Mouse (Mus musculus): ENCODE results near the gene Ccdc69. TPM values are rescaled to one million over a fixed set of nuclear protein-coding genes. Genes with fewer than 3 reads are reported as not detected.
"Not testable (repeated sequence)": the region's sequence is repeated elsewhere in the genome, so short reads cannot be mapped to it uniquely, and the experiment has no call there.

Gene Ccdc69
- polyA plus RNA-seq (2016; fragmentation: Nextera tagmentation; extraction: Ambion mirVana) = 0.47 and 0.49 TPM in 2 replicates

DNA sequence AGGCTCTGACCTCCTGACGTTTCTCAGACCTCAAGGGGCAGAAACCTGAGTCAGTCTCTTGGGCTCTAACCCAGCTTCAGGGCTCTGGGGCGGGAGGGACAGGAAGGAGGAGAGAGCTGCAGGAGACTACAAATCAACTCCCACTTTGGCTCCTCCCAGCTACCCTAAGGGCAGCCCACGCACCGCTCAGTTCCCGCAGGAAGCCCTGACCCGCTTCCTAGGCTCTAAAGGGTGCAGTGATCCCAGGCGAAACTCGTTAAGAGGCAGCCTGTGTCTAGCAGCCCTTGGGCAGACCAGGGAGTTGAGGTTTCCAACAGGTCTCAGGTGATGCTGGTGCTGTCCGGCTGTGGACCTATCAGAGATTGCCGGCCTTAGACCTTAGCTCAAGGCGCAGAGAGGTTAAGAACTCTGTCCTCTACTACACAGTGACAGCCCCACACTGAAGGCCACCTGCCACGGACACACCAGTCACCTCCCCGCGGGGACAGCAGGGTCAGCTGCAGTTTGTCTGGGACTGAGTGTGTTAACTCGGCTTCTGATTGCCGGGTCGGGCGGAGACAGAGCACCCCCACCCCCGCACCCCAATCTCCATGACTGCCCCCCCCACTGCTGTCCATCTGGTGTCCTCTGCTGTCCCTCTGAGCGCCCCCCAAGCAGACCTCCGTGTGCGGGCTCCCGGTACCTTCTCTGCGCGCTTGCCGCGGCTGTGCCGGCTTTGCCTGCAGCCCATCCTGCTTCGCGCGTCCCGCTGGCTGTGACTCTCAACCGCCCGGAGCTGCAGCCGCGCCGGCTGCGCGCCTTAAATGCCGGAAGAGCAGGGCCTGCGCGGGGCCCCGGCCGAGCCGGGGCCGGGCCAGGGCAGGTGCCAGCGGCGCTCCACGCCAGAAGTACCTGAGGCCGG lies at the start of gene Ccdc69:
Gene Ccdc69 (minus strand): TSS at position 801 of the 901 bp plus-strand sequence.
- DNase-seq (ENCODE audit: low spot score) = peak; percentile 68
- H3K4me3 ChIP-seq = peak within 1 kb of the TSS; percentile 64
- peaks cover 44% of the 10 kb centered on the region for H3K27me3 ChIP-seq (replicated peaks; ENCODE audit: low read depth, poor library complexity, severe bottlenecking)
- H3K9me3 ChIP-seq = no peaks in the 10 kb centered on the region
- WGBS = under 1% methylated on average over 50 of the region's 50 CpGs
- H3K4me1 ChIP-seq = peaks cover 26% of the 10 kb centered on the region
- peak within 1 kb of the TSS; percentile 62 for H3K27ac ChIP-seq (replicated peaks)
- H3K36me3 ChIP-seq (replicated peaks) = no peaks in the 10 kb centered on the region

DNA sequence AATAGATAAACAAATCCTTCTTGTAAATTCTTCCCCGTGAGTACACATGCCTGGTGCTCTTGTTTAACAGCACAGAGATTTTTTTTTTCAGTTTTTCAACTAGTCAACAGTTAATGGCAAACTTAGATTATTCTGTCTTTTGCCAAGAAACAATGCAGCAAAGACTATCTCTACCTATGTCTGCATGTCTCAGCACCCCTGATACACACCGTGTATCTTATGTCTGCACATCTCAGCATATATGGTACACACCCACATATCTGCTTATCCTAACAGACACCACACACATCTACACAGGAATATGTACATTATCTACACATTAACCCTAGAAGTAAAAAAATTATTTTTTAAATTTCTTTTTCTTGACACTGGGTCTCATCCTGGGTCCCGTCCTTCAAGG lies 48.7 kb upstream of the Ccdc69 start:
- no peak overlapping the region for H3K4me3 ChIP-seq
- no peaks in the 10 kb centered on the region for H3K9me3 ChIP-seq
- no peaks in the 10 kb centered on the region for H3K36me3 ChIP-seq (replicated peaks)
- DNase-seq (ENCODE audit: low spot score) = no peak
- no peaks in the 10 kb centered on the region for H3K4me1 ChIP-seq
- 84% methylated on average over 3 of the region's 3 CpGs for whole genome bisulfite sequencing
- no peak overlapping the region for H3K27ac ChIP-seq (replicated peaks)
- H3K27me3 ChIP-seq (replicated peaks; ENCODE audit: low read depth, poor library complexity, severe bottlenecking) = no peaks in the 10 kb centered on the region

DNA sequence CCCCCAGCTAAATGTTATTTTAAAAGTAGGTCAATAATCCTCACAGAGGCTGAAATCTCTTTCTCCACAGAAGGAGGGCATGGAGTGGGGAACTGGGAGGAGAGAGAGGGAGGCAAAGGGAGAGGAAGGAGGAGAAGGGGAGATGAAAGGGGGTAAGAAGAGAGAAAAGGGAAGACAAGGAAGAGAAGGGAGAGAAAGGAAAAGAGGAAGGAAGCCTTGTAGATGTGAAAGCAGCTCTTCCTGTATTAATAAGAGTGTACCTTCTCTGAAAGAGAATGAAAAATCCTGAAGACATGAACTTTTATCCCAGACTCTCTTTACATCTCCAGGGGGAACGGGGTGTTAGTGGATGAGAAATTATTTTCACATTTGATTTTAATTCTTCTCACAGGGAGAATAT lies 43.5 kb upstream of the Ccdc69 start:
- no peaks in the 10 kb centered on the region for H3K9me3 ChIP-seq
- 83% methylated on average over 1 of the region's 1 CpGs for WGBS
- no peak for DNase-seq (ENCODE audit: low spot score)
- no peaks in the 10 kb centered on the region for H3K36me3 ChIP-seq (replicated peaks)
- no peak overlapping the region for H3K4me3 ChIP-seq
- no peak overlapping the region for H3K27ac ChIP-seq (replicated peaks)
- H3K4me1 ChIP-seq = peaks cover 4% of the 10 kb centered on the region; the same call in 1 of the 2 replicates
- no peaks in the 10 kb centered on the region for H3K27me3 ChIP-seq (replicated peaks; ENCODE audit: low read depth, poor library complexity, severe bottlenecking)

DNA sequence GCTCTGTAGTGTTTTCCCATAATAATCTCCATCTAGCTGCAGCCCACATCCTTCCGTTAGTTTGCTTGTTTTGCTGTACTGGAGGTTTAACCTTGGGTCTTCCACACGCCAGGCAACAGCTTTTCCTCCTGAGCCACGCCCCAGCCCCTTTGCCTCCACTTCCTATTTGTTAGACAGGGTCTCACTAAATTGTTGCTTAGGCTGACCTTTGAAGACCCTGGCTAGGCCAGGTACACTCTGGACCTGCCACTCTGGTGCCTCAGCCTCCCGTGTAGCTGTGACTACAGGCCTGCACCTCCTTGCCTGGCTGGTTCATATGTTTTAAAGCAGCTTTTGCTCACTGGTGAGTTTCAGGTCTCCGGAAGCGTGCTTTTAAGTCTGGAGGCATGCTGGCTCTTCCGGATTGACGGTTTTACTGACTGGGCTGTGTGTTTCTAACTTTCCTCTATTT lies 42.9 kb upstream of the Ccdc69 start:
- H3K27ac ChIP-seq (replicated peaks) = no peak overlapping the region
- H3K4me3 ChIP-seq = no peak overlapping the region
- H3K27me3 ChIP-seq (replicated peaks; ENCODE audit: low read depth, poor library complexity, severe bottlenecking) = no peaks in the 10 kb centered on the region
- WGBS = 78% methylated on average over 8 of the region's 8 CpGs
- H3K4me1 ChIP-seq = peaks cover 4% of the 10 kb centered on the region; the same call in 1 of the 2 replicates
- no peaks in the 10 kb centered on the region for H3K36me3 ChIP-seq (replicated peaks)
- H3K9me3 ChIP-seq = no peaks in the 10 kb centered on the region
- no peak for DNase-seq (ENCODE audit: low spot score)

DNA sequence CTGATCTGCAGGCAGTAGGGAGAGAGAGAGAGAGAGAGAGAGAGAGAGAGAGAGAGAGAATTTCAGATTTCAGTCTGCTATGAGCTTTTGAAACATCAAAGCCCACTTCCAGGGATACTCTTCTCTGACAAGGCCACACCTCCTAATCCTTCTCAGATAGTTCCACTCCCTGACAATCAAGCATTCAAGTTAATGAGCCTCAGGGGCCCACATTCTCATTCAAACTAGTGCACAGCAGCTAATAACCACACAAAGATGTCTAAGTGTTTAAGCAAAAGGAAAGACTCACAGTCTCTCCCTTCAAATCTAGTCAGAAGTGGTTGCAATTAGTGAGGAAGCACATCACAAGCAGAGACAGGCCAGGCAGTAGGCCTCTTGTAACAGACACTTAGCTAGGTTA lies 42.3 kb upstream of the Ccdc69 start:
- Histone ChIP-seq H3K36me3 (replicated peaks) (no peaks in the 10 kb centered on the region), H3K27me3 (replicated peaks; ENCODE audit: low read depth, poor library complexity, severe bottlenecking) (no peaks in the 10 kb centered on the region), H3K27ac (replicated peaks) (no peak overlapping the region), H3K4me1 (peaks cover 4% of the 10 kb centered on the region; the same call in 1 of the 2 replicates), H3K4me3 (no peak overlapping the region), H3K9me3 (no peaks in the 10 kb centered on the region)
- DNase-seq (ENCODE audit: low spot score) = no peak

DNA sequence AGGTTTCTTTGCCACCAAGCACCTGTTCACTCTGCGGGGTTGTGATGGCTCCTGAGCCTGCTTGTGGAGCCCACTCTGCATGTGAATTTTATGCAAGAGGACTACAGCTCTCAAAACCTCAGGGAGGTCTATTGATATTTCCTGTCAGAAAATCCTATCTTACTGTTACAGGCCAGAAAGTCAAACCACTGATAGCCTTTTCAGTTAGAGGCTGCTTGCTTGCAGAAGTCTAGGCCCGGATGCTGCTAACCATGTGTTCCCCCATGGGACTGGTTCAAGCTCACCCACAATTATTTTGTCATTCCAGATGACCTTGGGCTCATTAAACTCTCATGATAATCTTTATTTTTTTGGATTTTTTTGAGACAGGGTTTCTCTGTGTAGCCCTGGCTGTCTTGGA lies 39.1 kb upstream of the Ccdc69 start:
- H3K9me3 ChIP-seq = no peaks in the 10 kb centered on the region
- WGBS = 83% methylated on average over 2 of the region's 2 CpGs

DNA sequence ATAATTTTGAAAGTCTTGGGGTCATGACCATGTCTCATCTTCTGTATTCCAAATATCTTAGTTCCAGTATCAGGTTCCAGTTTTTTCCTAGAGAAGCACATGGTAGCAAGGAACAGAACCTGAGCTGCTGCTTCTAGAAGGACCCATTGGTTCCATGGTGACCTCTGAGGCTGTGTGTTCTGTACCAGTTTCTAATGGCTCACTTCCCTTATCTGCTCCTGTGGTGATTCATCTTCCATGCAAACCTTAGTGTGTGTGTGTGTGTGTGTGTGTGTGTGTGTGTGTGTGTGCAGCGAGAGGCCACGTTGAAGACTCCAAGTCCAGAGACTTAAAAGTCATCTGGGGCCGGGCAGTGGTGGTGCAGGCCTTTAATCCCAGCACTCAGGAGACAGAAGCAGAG lies 38.1 kb upstream of the Ccdc69 start:
- H3K27me3 ChIP-seq (replicated peaks; ENCODE audit: low read depth, poor library complexity, severe bottlenecking) = no peaks in the 10 kb centered on the region

More for the DNA sequence above, 39.1 kb upstream of the Ccdc69 start:
- no peak for DNase-seq (ENCODE audit: low spot score)
- Histone ChIP-seq H3K27ac (replicated peaks) (no peak overlapping the region), H3K36me3 (replicated peaks) (no peaks in the 10 kb centered on the region), H3K27me3 (replicated peaks; ENCODE audit: low read depth, poor library complexity, severe bottlenecking) (no peaks in the 10 kb centered on the region), H3K4me1 (peaks cover 17% of the 10 kb centered on the region), H3K4me3 (no peak overlapping the region)

DNA sequence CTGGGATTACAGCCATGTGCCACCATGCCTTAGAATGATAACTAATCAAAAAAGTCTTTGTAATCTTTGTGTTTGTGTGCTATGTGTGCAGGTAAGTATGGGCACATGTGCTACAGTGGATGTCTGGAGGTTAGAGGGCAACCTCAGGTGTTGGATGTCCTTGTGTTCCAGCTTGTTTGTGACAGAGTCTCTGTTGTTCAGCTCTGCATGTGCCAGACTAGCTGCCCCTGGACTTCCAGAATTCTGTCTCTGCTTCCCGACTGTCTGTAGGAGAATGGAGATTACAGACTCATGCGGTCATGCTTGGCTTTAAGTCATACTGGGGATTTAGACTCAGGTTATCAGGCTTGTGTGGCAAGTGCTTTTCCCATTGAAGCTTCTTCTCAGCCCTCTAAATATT lies 36.4 kb upstream of the Ccdc69 start:
- Histone ChIP-seq H3K9me3 (no peaks in the 10 kb centered on the region), H3K27ac (replicated peaks) (no peak overlapping the region), H3K36me3 (replicated peaks) (no peaks in the 10 kb centered on the region), H3K27me3 (replicated peaks; ENCODE audit: low read depth, poor library complexity, severe bottlenecking) (no peaks in the 10 kb centered on the region), H3K4me1 (peaks cover 12% of the 10 kb centered on the region), H3K4me3 (no peak overlapping the region)
- WGBS = 77% methylated on average over 2 of the region's 2 CpGs
- DNase-seq (ENCODE audit: low spot score) = no peak

More for the DNA sequence above, 38.1 kb upstream of the Ccdc69 start:
- Histone ChIP-seq H3K27ac (replicated peaks) (no peak overlapping the region), H3K4me3 (no peak overlapping the region), H3K4me1 (peaks cover 17% of the 10 kb centered on the region), H3K36me3 (replicated peaks) (no peaks in the 10 kb centered on the region), H3K9me3 (no peaks in the 10 kb centered on the region)
- no peak for DNase-seq (ENCODE audit: low spot score)
- 96% methylated on average over 3 of the region's 3 CpGs for WGBS

DNA sequence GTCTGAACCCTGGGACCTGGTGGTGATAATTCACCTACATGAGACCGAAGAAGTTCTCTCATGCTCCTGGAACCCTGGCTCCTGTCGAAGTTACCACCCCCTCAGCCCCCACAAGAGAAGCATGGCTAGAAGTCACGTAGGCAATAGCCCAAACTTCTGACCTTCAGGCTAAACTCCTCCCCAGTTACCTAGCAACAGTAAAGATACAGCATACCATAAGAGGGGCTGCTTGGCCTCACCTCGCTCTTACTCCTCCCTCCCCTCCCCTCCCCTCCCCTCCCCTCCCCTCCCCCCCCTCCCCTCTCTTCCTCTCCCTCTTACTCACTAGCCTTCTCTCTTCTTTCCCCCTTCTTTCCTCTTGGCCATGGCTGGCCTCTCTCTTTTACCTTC lies 35.9 kb upstream of the Ccdc69 start:
- not testable (repeated sequence) for H3K27me3 ChIP-seq (replicated peaks; ENCODE audit: low read depth, poor library complexity, severe bottlenecking); H3K27ac ChIP-seq (replicated peaks); H3K4me3 ChIP-seq; H3K36me3 ChIP-seq (replicated peaks); H3K9me3 ChIP-seq
- DNase-seq (ENCODE audit: low spot score) = peak; percentile 23
- 42% methylated on average over 4 of the region's 4 CpGs for WGBS
- peaks cover 12% of the 10 kb centered on the region for H3K4me1 ChIP-seq

DNA sequence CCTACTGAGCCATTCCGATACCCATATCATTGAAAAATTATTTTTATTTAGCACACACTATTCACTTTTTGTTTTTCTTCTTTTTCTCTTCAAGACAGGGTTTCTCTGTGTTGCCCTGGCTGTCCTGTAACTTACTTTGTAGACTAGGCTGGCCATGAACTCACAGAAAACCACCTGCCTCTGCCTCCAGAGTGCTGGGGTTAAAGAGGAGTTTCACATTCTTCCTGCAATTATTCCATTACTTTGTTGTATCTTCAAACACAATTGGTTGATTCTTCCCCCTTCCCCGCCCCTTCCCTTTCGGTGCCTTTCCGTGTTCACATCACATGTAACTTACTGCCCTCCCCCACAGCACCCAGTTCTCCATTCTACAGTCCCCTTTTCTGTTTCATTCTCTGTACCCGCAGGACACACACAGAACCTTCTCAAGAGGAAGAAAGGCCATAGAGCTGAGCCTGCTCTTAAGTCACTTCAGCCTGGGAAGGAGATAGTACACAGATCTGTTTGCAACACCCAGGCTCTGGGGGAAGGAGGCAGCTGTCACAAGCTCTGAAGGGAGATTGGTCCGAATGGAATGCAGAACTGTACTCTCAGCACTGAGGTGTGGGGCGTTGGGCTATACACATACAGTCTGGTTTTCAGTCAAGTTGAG lies 35.4 kb upstream of the Ccdc69 start:
- no peak for DNase-seq (ENCODE audit: low spot score)
- Histone ChIP-seq H3K4me1 (peaks cover 12% of the 10 kb centered on the region), H3K36me3 (replicated peaks) (no peaks in the 10 kb centered on the region), H3K9me3 (no peaks in the 10 kb centered on the region), H3K27me3 (replicated peaks; ENCODE audit: low read depth, poor library complexity, severe bottlenecking) (no peaks in the 10 kb centered on the region), H3K4me3 (no peak overlapping the region), H3K27ac (replicated peaks) (no peak overlapping the region)
- 72% methylated on average over 7 of the region's 7 CpGs for WGBS

DNA sequence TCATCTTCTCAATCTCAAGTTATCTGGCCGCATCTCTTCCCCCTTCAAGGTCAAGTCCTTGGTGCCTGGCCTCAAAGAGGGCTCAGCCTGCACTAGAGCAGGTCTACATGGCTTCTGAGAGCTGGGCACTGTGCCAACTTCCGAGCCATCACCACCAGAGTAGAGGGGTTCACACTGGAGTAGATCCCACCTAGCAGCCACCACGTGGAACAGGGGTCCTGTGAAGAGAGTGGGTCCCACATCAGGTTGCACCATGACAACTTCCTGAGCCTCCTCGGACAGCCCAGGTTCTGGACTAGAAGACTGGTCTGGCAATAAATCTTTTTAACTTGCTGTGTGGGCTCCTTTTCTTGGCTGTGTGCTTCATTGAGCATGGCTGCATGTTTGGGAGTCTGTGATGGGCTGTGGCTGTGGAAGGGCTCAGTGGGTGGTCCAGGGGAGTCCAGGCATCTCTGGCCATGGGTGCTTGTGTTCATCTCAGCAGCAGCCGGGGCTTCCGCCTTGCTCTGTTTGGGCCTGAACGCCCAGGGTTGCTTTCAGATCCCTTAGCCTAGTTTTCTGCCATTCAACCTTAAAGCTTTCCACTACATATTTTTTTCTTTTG lies 32.7 kb upstream of the Ccdc69 start:
- Histone ChIP-seq H3K27ac (replicated peaks) (no peak overlapping the region), H3K9me3 (no peaks in the 10 kb centered on the region)
- WGBS = 84% methylated on average over 7 of the region's 7 CpGs

DNA sequence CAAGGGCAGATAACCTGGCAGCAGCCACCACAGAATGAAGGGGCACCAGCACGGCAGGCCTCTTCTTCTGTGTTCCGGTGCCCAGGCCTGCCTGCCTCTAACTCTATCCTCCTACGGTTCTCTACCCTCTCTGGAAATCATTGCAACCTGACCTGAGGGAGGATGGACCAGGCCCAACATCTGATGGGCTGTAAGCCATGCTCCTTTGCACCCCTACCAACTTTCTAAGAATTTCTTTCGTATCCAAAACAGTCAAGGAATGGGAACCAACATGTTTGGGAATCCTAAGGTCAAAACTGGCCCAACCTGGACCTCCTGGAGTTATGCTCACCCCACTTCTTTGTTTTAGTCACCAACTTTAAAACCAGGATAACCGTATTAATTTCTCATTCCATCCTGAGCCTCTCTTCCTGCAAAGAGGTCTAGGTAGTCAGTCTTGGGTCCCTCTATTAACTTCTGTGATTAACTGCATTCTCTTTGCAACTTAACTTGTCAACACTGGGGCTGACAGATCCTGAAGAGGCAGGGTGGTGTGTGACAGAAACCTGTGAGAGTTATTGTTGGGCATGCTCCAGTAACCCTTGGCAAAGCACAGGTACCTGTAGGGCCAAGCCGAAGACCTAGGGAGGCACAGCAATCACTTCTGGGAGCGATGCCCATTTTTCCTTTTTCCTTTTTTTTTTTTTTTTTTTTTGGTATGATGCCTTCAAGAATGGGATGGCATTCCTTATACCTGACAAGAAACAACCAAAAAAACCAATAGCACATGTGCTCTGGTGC lies 31.8 kb upstream of the Ccdc69 start:
- Histone ChIP-seq H3K9me3 (no peaks in the 10 kb centered on the region), H3K27me3 (replicated peaks; ENCODE audit: low read depth, poor library complexity, severe bottlenecking) (no peaks in the 10 kb centered on the region), H3K4me3 (no peak overlapping the region), H3K4me1 (peaks cover 12% of the 10 kb centered on the region), H3K27ac (replicated peaks) (no peak overlapping the region), H3K36me3 (replicated peaks) (no peaks in the 10 kb centered on the region)
- no peak for DNase-seq (ENCODE audit: low spot score)
- WGBS = 88% methylated on average over 7 of the region's 7 CpGs

More for the DNA sequence above, 32.7 kb upstream of the Ccdc69 start:
- no peaks in the 10 kb centered on the region for H3K36me3 ChIP-seq (replicated peaks)
- H3K4me3 ChIP-seq = no peak overlapping the region
- no peak for DNase-seq (ENCODE audit: low spot score)
- peaks cover 12% of the 10 kb centered on the region for H3K4me1 ChIP-seq
- H3K27me3 ChIP-seq (replicated peaks; ENCODE audit: low read depth, poor library complexity, severe bottlenecking) = no peaks in the 10 kb centered on the region

Measured in embryonic facial prominence, embryonic 10.5 days (tissue).